Mouse (Mus musculus) forebrain, embryonic 15.5 days (tissue): Measurements from ENCODE around the gene Ostm1. TPM values are rescaled to one million over a fixed set of nuclear protein-coding genes. Genes with fewer than 3 reads are reported as not detected.

Experiments used
- ATAC-seq: fragments of 200-750 bp; cut with Nextera tagmentation; replicated peaks from 2 replicates; pipeline ENCODE4 v1.8.0; 2017; ENCODE audit warnings: mild to moderate bottlenecking, moderate TSS enrichment, moderate library complexity
- H3K27ac ChIP-seq: fragments of 300-500 bp; sonication (generic); replicated peaks from 2 replicates; pipeline ENCODE4 v1.5.1; 2015; ENCODE audit warnings: mild to moderate bottlenecking, inconsistent platforms
- H3K27me3 ChIP-seq: fragments of 300-500 bp; sonication (generic); 2 replicates; pipeline ENCODE4 v1.6.1; 2015; ENCODE audit warnings: inconsistent platforms
- H3K36me3 ChIP-seq: fragments of 300-500 bp; sonication (generic); 2 replicates; pipeline ENCODE4 v1.6.1; 2015; ENCODE audit warnings: mild to moderate bottlenecking, inconsistent platforms
- H3K4me1 ChIP-seq: fragments of 300-500 bp; sonication (generic); 2 replicates; pipeline ENCODE4 v1.6.1; 2015; ENCODE audit warnings: inconsistent platforms
- H3K4me2 ChIP-seq: fragments of 300-500 bp; sonication (generic); replicated peaks from 2 replicates; pipeline ENCODE4 v1.6.1; 2015; ENCODE audit warnings: mild to moderate bottlenecking, inconsistent platforms
- H3K4me3 ChIP-seq: fragments of 300-500 bp; sonication (generic); 2 replicates; pipeline ENCODE4 v1.5.1; 2015; ENCODE audit warnings: mild to moderate bottlenecking, inconsistent platforms
- H3K9ac ChIP-seq: fragments of 300-500 bp; sonication (generic); replicated peaks from 2 replicates; pipeline ENCODE4 v1.6.1; 2015; ENCODE audit warnings: mild to moderate bottlenecking, inconsistent platforms
- H3K9me3 ChIP-seq: fragments of 300-500 bp; sonication (generic); 2 replicates; pipeline ENCODE4 v1.6.1; 2016; ENCODE audit warnings: inconsistent platforms
- WGBS: fragments of 180-500 bp; shearing (Covaris S2); methylation state at CpG from one replicate; pipeline ENCODE4 v1.1.7; 2015; ENCODE audit warnings: mixed read lengths; 5-methylcytosine and 5-hydroxymethylcytosine counted together
- polyA plus RNA-seq: library from polyadenylated mRNA; unstranded; fragments of >200 nt; fragmentation: Nextera tagmentation; extraction: Ambion mirVana; gene quantifications from 2 replicates; pipeline ENCODE4 v1.2.1, GENCODE M21; 2015

The Ostm1 gene
- polyA plus RNA-seq, 1 experiment from 2014 or later, result 51.5 TPM

- 58% methylated on average over 5 of the region's 5 CpGs for WGBS
- Histone ChIP-seq H3K9me3 (no peaks in the 10 kb centered on the region), H3K36me3 (no peaks in the 10 kb centered on the region), H3K27me3 (no peaks in the 10 kb centered on the region), H3K27ac (no peak overlapping the region), H3K4me3 (no peak overlapping the region), H3K4me2 (no peak overlapping the region), H3K4me1 (no peaks in the 10 kb centered on the region), H3K9ac (no peak overlapping the region)
- ATAC-seq, result no peak
Observed at GRCm38 (mm10) chr10:42734546-42735060, 151.0 kb downstream of the Ostm1 start.

GRCm38 (mm10) chr10:42751813-42752212 is 168.2 kb downstream of the Ostm1 start:
- ATAC-seq, result no peak
- Histone ChIP-seq H3K9me3 (no peaks in the 10 kb centered on the region), H3K9ac (no peak overlapping the region), H3K4me2 (no peak overlapping the region), H3K36me3 (no peaks in the 10 kb centered on the region), H3K4me1 (no peaks in the 10 kb centered on the region), H3K27ac (no peak overlapping the region), H3K4me3 (no peak overlapping the region), H3K27me3 (no peaks in the 10 kb centered on the region)
- WGBS, result 78% methylated on average over 10 of the region's 10 CpGs

Other genes starting within 250 kb of the Ostm1 start
- gene Afg1l, start 105.3 kb upstream of the Ostm1 start, polyA plus RNA-seq, result 6.2 and 6.5 TPM in 2 replicates
- gene Snx3, start 81.8 kb upstream of the Ostm1 start, polyA plus RNA-seq, result 285 and 286 TPM in 2 replicates
- gene Nr2e1, start 190 bp upstream of the Ostm1 start, polyA plus RNA-seq, result 35.4 and 40.5 TPM in 2 replicates
- gene Sec63, start 177.7 kb downstream of the Ostm1 start, polyA plus RNA-seq, result 27.3 and 28.8 TPM in 2 replicates